Mouse (Mus musculus) megakaryocyte, embryonic 14.5 days (primary cell): ENCODE results near the gene Spp2.

Experiments used
- FLI1 ChIP-seq: IDR thresholded peaks from 2 replicates; pipeline ENCODE4 v1.6.1; 2012; ENCODE audit warnings: low read length, inconsistent platforms, mixed read lengths
- GATA1 ChIP-seq: IDR thresholded peaks from 3 replicates; pipeline ENCODE4 v1.6.1; 2012; ENCODE audit warnings: mixed read lengths, low read length, inconsistent platforms, borderline replicate concordance

DNA sequence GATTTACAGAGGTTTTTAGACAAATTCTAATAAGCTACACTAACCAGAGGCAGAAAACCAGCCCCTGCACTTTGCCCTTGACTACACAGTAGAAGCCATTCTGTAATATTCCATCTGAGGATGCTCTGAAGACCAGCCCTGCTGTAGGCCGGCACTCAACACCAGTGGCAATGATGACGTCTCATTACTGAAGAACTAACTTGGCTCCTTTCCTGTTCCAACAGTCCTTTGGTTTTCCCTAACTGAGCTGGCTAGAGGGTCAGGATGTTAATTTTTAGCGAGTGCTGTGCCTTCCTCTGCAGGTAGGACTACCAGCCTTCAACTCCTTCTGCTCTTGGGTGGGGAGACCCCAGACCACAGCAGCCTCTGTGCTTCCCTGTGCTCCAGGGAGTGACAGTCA is 47.9 kb downstream of the Spp2 start:
- no peak for TF ChIP-seq GATA1
- no peak for TF ChIP-seq FLI1
